In the genomic region with DNA sequence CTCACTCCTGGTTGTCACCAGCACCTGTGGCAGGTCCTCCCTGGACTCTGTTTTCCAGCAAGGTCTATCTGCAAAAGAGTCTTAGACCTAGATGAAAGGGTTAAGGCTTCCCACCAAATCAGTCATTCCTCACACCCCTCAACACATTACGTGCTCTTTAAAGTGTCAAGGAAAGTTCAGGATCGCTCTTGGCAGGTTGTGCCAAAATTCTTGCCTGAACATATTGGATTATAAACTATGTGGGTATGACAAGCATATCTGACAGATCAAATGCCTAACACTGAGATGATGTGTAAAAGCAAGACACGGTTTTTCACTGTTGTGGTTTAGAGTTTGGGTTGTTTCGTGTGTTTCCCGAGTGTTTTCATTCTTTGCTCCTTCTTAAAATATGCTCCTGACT, we compare ENCODE assay signal across 17 mouse cellular contexts.
"Had no signal": no experiment of that assay in that cellular context is flagged by ENCODE, and none has a peak within 500 bp of the region (broad histone marks: within the 10 kb centered on the region; RNA-seq: fewer than 3 reads in every experiment).

No protein-coding gene starts in this region.

- DNase-seq: kidney, adult 18-20 months; kidney, adult 9 months; kidney, postnatal 14 days; kidney, postnatal 4 days; left cerebral cortex, postnatal 4 days; liver; thymus, adult 2 months; thymus, postnatal 14 days had no signal

- H3K36me3 ChIP-seq: liver, embryonic 12.5 days; liver, embryonic 15.5 days; midbrain, embryonic 10.5 days; midbrain, embryonic 13.5 days; neural tube, embryonic 13.5 days had no signal

- H3K27ac ChIP-seq: liver, embryonic 12.5 days; liver, embryonic 15.5 days; midbrain, embryonic 10.5 days; midbrain, embryonic 13.5 days; neural tube, embryonic 13.5 days had no signal

- H3K9me3 ChIP-seq: liver, embryonic 12.5 days; liver, embryonic 15.5 days; megakaryocyte, embryonic 14.5 days; midbrain, embryonic 10.5 days; midbrain, embryonic 13.5 days; neural tube, embryonic 13.5 days had no signal

- H3K4me3 ChIP-seq: liver, embryonic 12.5 days; liver, embryonic 15.5 days; megakaryocyte, embryonic 14.5 days; midbrain, embryonic 10.5 days; midbrain, embryonic 13.5 days; myocyte; neural tube, embryonic 13.5 days had no signal

- H3K4me2 ChIP-seq: liver, embryonic 12.5 days; liver, embryonic 15.5 days; midbrain, embryonic 13.5 days; neural tube, embryonic 13.5 days had no signal

- H3K27me3 ChIP-seq: neural tube, embryonic 13.5 days had no signal

- ATAC-seq: intestine, embryonic 16.5 days; midbrain, embryonic 13.5 days; midbrain, embryonic 16.5 days had no signal

- H3K9ac ChIP-seq: liver, embryonic 12.5 days; liver, embryonic 15.5 days; midbrain, embryonic 13.5 days; neural tube, embryonic 13.5 days had no signal

- H3K4me1 ChIP-seq: liver, embryonic 12.5 days; megakaryocyte, embryonic 14.5 days had no signal
